Mouse (Mus musculus) bone marrow macrophage, adult 2 months (primary cell): ENCODE measurements at regions not wholly inside any gene's neighbourhood (a gene's known extent, or its start where the extent isn't known, plus 50 kb on each side); places are given as distances from the start of the nearest gene placed in this dataset.

Experiments used
- CTCF ChIP-seq: IDR thresholded peaks from 2 replicates; pipeline ENCODE4 v1.5.1; 2012; ENCODE audit warnings: low read depth, mild to moderate bottlenecking, low read length, moderate library complexity
- POLR2A ChIP-seq: IDR thresholded peaks from 2 replicates; pipeline ENCODE4 v1.6.1; 2012; ENCODE audit warnings: mild to moderate bottlenecking, low read depth, low read length, borderline replicate concordance

DNA sequence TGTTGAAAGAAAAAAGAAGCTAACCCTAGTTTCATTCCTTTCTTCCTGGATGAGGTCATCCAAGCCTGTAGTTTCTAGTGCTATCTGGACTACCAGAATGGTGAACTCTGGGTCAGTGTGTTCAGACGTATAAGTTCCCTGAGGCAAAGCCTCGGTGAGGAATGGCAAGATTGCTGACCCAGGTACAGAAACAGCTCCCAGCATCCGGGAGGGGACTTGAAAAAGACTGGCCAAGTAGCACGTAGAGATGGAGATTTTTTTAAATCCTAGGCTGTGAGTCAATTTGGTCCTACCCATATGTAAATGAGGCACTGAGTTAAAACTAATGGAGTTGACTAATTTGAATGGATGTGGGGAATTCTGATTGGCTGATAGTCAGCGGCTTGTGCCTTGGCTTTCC lies 55.0 kb upstream of the Gm11084 start:
- TF ChIP-seq CTCF, result no peak
- TF ChIP-seq POLR2A, result no peak
